ENCODE assay signal across 8 mouse cellular contexts in genomic region chr7:137313904-137314691, GRCm38 (mm10). TPM values are rescaled to one million over a fixed set of nuclear protein-coding genes. Genes with fewer than 3 reads are reported as not detected.
DNase-seq lines count a peak whose midpoint lies in the region; ATAC-seq and TF ChIP-seq lines count a peak whose summit lies in the region.
"Had no signal": no experiment of that assay in that cellular context is flagged by ENCODE, and none has a peak within 500 bp of the region (broad histone marks: within the 10 kb centered on the region; RNA-seq: fewer than 3 reads in every experiment).

Ebf3 (minus strand) TSS chr7:137314445.

- H3K9me3 ChIP-seq in intestine, embryonic 15.5 days, result no peaks in the 10 kb centered on the region
- H3K9me3 ChIP-seq in liver, postnatal 0 days (ENCODE audit: low read length), result no peaks in the 10 kb centered on the region
- H3K9me3 ChIP-seq in neural tube, embryonic 15.5 days (replicated peaks), result no peaks in the 10 kb centered on the region

- peak within 1 kb of the TSS; percentile 56 for H3K9ac ChIP-seq in intestine, embryonic 15.5 days
- peak within 1 kb of the TSS; percentile 26; the same call in 1 of the 2 replicates for H3K9ac ChIP-seq in liver, postnatal 0 days (replicated peaks)
- peak within 1 kb of the TSS; percentile 81 for H3K9ac ChIP-seq in neural tube, embryonic 15.5 days (replicated peaks)

- TF ChIP-seq POLR2A in bone marrow macrophage, adult 2 months (IDR thresholded peaks at IDR 0.05; ENCODE audit: borderline replicate concordance, low read depth, low read length), result no peak

- peak; percentile 96 for DNase-seq in NIH3T3 (ENCODE audit: low read depth)
- peak; percentile 90 to 91 for DNase-seq in gastrocnemius, postnatal 36 days
- peak; percentile 74 for DNase-seq in liver, postnatal 0 days
- DNase-seq in urinary bladder, postnatal 36 days (ENCODE audit: low spot score in 2 of 2), result peak; percentile 58 to 85

- ATAC-seq in intestine, embryonic 15.5 days, result peak; percentile 86
- ATAC-seq in liver, postnatal 0 days, result peak; percentile 77
- peak; percentile 91 for ATAC-seq in neural tube, embryonic 15.5 days (ENCODE audit: low FRiP score)

- H3K27ac ChIP-seq in bone marrow macrophage, adult 2 months (ENCODE audit: insufficient read depth, low read depth, low read length), result no peak within 1 kb of the TSS
- 0 out of 2 replicates have a peak within 1 kb of the TSS, but pooled peaks have one; percentile 14 for H3K27ac ChIP-seq in intestine, embryonic 15.5 days
- no peak within 1 kb of the TSS for H3K27ac ChIP-seq in liver, postnatal 0 days (ENCODE audit: low read depth)
- H3K27ac ChIP-seq in neural tube, embryonic 15.5 days (replicated peaks), result peak within 1 kb of the TSS; percentile 96
- H3K27ac ChIP-seq: macrophage had no signal

- TF ChIP-seq CTCF in bone marrow macrophage, adult 2 months (IDR thresholded peaks at IDR 0.05; ENCODE audit: low read depth, low read length), result no peak
- no peak for TF ChIP-seq CTCF in liver, postnatal 0 days (IDR thresholded peaks at IDR 0.05; ENCODE audit: low read depth)

- H3K27me3 ChIP-seq in intestine, embryonic 15.5 days (replicated peaks), result peaks cover 84% of the 10 kb centered on the region
- H3K27me3 ChIP-seq in liver, postnatal 0 days (ENCODE audit: insufficient read depth, low read length), result peaks cover 98% of the 10 kb centered on the region
- peaks cover 28% of the 10 kb centered on the region for H3K27me3 ChIP-seq in neural tube, embryonic 15.5 days (replicated peaks)

- TF ChIP-seq EP300 in liver, postnatal 0 days (IDR thresholded peaks at IDR 0.05; ENCODE audit: low read depth), result no peak

- under 1% methylated on average over 119 of the region's 127 CpGs for WGBS in intestine, embryonic 15.5 days
- WGBS in liver, postnatal 0 days (ENCODE audit: insufficient replicate concordance), result 1% methylated on average over 69 of the region's 127 CpGs
- under 1% methylated on average over 117 of the region's 127 CpGs for WGBS in neural tube, embryonic 15.5 days

- no peaks in the 10 kb centered on the region for H3K36me3 ChIP-seq in intestine, embryonic 15.5 days
- no peaks in the 10 kb centered on the region for H3K36me3 ChIP-seq in liver, postnatal 0 days (replicated peaks; ENCODE audit: insufficient read depth, low read length)
- H3K36me3 ChIP-seq in neural tube, embryonic 15.5 days, result no peaks in the 10 kb centered on the region

- peak within 1 kb of the TSS; percentile 56 for H3K4me3 ChIP-seq in bone marrow macrophage, adult 2 months (ENCODE audit: insufficient read depth, low read length)
- peak within 1 kb of the TSS; percentile 59 for H3K4me3 ChIP-seq in intestine, embryonic 15.5 days (replicated peaks)
- peak within 1 kb of the TSS; percentile 55 for H3K4me3 ChIP-seq in liver, postnatal 0 days (ENCODE audit: low read depth, low read length)
- H3K4me3 ChIP-seq in neural tube, embryonic 15.5 days (replicated peaks), result peak within 1 kb of the TSS; percentile 65

- intact Hi-C loops in gastrocnemius, postnatal 36 days (cut with DNase I), result no loop called here

- peak within 1 kb of the TSS; percentile 97 for H3K4me2 ChIP-seq in intestine, embryonic 15.5 days (replicated peaks)
- peak within 1 kb of the TSS; percentile 86 for H3K4me2 ChIP-seq in liver, postnatal 0 days (ENCODE audit: low read depth, low read length)
- H3K4me2 ChIP-seq in neural tube, embryonic 15.5 days, result peak within 1 kb of the TSS; percentile 75

- peaks cover 7% of the 10 kb centered on the region for H3K4me1 ChIP-seq in bone marrow macrophage, adult 2 months (ENCODE audit: control insufficient read depth, insufficient read depth, low read length)
- H3K4me1 ChIP-seq in intestine, embryonic 15.5 days (replicated peaks), result peaks cover 50% of the 10 kb centered on the region
- H3K4me1 ChIP-seq in liver, postnatal 0 days (ENCODE audit: insufficient read depth), result peaks cover 15% of the 10 kb centered on the region
- peaks cover 63% of the 10 kb centered on the region for H3K4me1 ChIP-seq in neural tube, embryonic 15.5 days

RNA-seq across cellular contexts. Expression of gene Ebf3, which starts in this region (rescaled TPM):
- 0.19 and 0.63 TPM in 2 replicates for polyA plus RNA-seq in bone marrow macrophage, adult 2 months (2012; ENCODE audit: insufficient read depth, insufficient read length, missing spikeins)
- total RNA-seq in gastrocnemius, postnatal 36 days (2021), result 1 to 10 TPM; 7.1 to 7.6 TPM
- 0.88 and 1.3 TPM in 2 replicates for polyA plus RNA-seq in intestine, embryonic 15.5 days (2015; fragmentation: Nextera tagmentation; extraction: Ambion mirVana)
- polyA plus RNA-seq in liver, postnatal 0 days (2015; fragmentation: Nextera tagmentation; extraction: Ambion mirVana), result 0.05 TPM in 1 of 2 replicates, not detected in the other
- polyA plus RNA-seq in neural tube, embryonic 15.5 days (2015; fragmentation: Nextera tagmentation; extraction: Ambion mirVana), result 16.6 and 22.4 TPM in 2 replicates
- polyA plus RNA-seq: macrophage had no signal

Comparison
In these comparisons a context has a peak if more than half of its experiments do, and no peak if none do; other contexts are left out.
1. Peak in DNase-seq, ATAC-seq, H3K4me3 ChIP-seq, H3K9ac ChIP-seq and H3K4me2 ChIP-seq in liver, postnatal 0 days; RNA of the gene not detected or under 1 TPM.
2. H3K27ac ChIP-seq: peak in intestine, embryonic 15.5 days (single experiment) and neural tube, embryonic 15.5 days (single experiment); none in bone marrow macrophage, adult 2 months (single experiment) and liver, postnatal 0 days (single experiment).
3. H3K9ac ChIP-seq: peak in every context shown above with its lines; median percentile 81 in neural tube, embryonic 15.5 days; 56 in intestine, embryonic 15.5 days; 26 in liver, postnatal 0 days.
4. Peak in every context shown above with its lines, with median percentiles within 50 percentile points of each other: DNase-seq, H3K4me3 ChIP-seq, ATAC-seq and H3K4me2 ChIP-seq.